ENCODE assay signal across 8 mouse cellular contexts in the genomic region with DNA sequence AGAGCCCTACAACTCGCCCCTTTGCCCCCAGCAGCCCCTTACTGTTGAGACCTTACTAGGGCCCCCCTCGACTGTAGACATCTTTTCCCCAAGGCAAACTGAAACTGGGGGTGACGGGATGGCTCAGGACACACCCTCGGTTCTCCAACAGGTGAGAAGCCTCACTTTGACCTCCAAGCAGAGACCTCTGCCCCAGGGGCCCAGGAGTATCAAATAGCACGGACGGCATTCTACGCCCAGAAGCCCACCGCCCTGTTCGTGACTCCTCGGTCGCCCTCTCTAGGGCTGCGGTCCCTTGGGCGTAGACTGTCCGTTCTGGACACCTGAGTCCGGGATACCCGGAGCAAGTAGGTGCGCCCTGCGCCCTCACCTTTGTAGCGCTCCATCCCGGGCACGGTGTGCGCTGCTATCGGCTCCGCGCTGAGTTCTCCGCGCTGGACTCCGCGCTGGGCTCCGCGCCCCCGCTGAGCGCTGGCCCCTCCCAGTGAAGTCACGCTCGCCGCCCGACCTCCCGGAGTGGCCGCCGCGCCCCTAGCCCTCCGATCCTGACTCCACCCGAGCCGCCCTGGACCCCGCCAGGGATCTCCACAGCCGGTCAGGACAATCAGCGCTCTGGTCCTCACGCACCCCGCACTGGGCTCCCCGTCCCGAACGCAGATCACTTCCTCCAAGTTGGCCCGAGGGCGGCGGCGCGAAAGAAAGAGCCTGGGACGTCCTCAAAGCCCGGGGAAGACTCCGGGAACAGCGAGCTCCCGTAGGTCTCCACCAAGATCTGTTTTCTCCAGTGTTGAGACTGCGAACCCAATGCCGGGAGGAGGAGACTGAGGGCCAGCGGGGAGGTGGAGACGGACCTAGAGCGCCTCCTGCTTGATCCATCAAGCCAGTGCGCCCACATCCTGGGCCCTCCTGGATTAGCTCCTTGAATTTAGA. TPM values are rescaled to one million over a fixed set of nuclear protein-coding genes. Genes with fewer than 3 reads are reported as not detected.
A peak's percentile ranks its signal among the peaks of the same experiment; 100 is the strongest.
DNase-seq lines count a peak whose midpoint lies in the region; ATAC-seq and TF ChIP-seq lines count a peak whose summit lies in the region.

A gene (minus strand): TSS at position 448 of the 930 bp plus-strand sequence.

- ATAC-seq in embryonic facial prominence, embryonic 11.5 days (replicated peaks; ENCODE audit: insufficient number of reproducible peaks, low FRiP score, low TSS enrichment, low read depth), result peak; percentile 40; the same call in 1 of the 2 replicates
- 0 out of 2 replicates have a peak, but pooled peaks have one; percentile 35 for ATAC-seq in heart, embryonic 11.5 days (replicated peaks; ENCODE audit: insufficient number of reproducible peaks, low FRiP score, low TSS enrichment)
- peak; percentile 58; the same call in 1 of the 2 replicates for ATAC-seq in kidney, embryonic 14.5 days (ENCODE audit: low FRiP score, low TSS enrichment)
- 0 out of 2 replicates have a peak, but pooled peaks have one; percentile 13 for ATAC-seq in liver, embryonic 16.5 days (ENCODE audit: low read depth)
- ATAC-seq in monocyte, adult 5-6 weeks (replicated peaks; ENCODE audit: insufficient number of reproducible peaks, low FRiP score, low TSS enrichment, poor library complexity, severe bottlenecking), result no peak

- no peaks in the 10 kb centered on the region; the same call in 1 of the 2 replicates for H3K4me1 ChIP-seq in embryonic facial prominence, embryonic 11.5 days (ENCODE audit: control insufficient read depth, insufficient read depth, low read length)
- no peaks in the 10 kb centered on the region for H3K4me1 ChIP-seq in heart, embryonic 11.5 days (ENCODE audit: control insufficient read depth, insufficient read depth, low read length)
- H3K4me1 ChIP-seq in kidney, embryonic 14.5 days (ENCODE audit: control insufficient read depth, insufficient read depth, low read length), result peaks cover 20% of the 10 kb centered on the region
- H3K4me1 ChIP-seq in liver, embryonic 16.5 days (ENCODE audit: control insufficient read depth, low read depth, low read length), result no peaks in the 10 kb centered on the region

- 2% methylated on average over 64 of the region's 68 CpGs for WGBS in embryonic facial prominence, embryonic 11.5 days
- 3% methylated on average over 67 of the region's 68 CpGs for WGBS in heart, embryonic 11.5 days (ENCODE audit: insufficient replicate concordance)
- 2% methylated on average over 66 of the region's 68 CpGs for WGBS in kidney, embryonic 14.5 days
- 3% methylated on average over 66 of the region's 68 CpGs for WGBS in liver, embryonic 16.5 days (ENCODE audit: insufficient replicate concordance)

- peak within 1 kb of the TSS; percentile 41 for H3K4me3 ChIP-seq in C2C12 (ENCODE audit: insufficient read depth, poor library complexity, severe bottlenecking)
- peak within 1 kb of the TSS; percentile 50 for H3K4me3 ChIP-seq in embryonic facial prominence, embryonic 11.5 days (ENCODE audit: low read depth, low read length)
- H3K4me3 ChIP-seq in heart, embryonic 11.5 days (ENCODE audit: low read depth, low read length), result peak within 1 kb of the TSS; percentile 55
- H3K4me3 ChIP-seq in kidney, embryonic 14.5 days (ENCODE audit: low read length), result peak within 1 kb of the TSS; percentile 60
- peak within 1 kb of the TSS; percentile 51 for H3K4me3 ChIP-seq in liver, embryonic 16.5 days (ENCODE audit: low read depth, low read length)

- H3K9ac ChIP-seq in embryonic facial prominence, embryonic 11.5 days (replicated peaks; ENCODE audit: low read length), result peak within 1 kb of the TSS; percentile 61
- peak within 1 kb of the TSS; percentile 7 for H3K9ac ChIP-seq in heart, embryonic 11.5 days (ENCODE audit: low read depth, low read length)
- H3K9ac ChIP-seq in kidney, embryonic 14.5 days (ENCODE audit: low read depth, low read length), result peak within 1 kb of the TSS; percentile 66
- peak within 1 kb of the TSS; percentile 11; the same call in 1 of the 2 replicates for H3K9ac ChIP-seq in liver, embryonic 16.5 days (ENCODE audit: low read depth, low read length)

- DNase-seq in adrenal gland, adult 18-20 months (ENCODE audit: low spot score in 2 of 2), result peak; percentile 73
- peak; percentile 56 for DNase-seq in embryonic facial prominence, embryonic 11.5 days (ENCODE audit: low spot score)
- peak; percentile 55 for DNase-seq in ovary, postnatal 14 days (ENCODE audit: low spot score)

- no peaks in the 10 kb centered on the region for H3K79me2 ChIP-seq in C2C12 (ENCODE audit: control insufficient read depth, insufficient read depth)

- H3ac ChIP-seq in C2C12 (ENCODE audit: control insufficient read depth, insufficient read length, low read depth), result peak within 1 kb of the TSS; percentile 60

- H3K27me3 ChIP-seq in C2C12 (ENCODE audit: control insufficient read depth, insufficient read depth, insufficient read length), result no peaks in the 10 kb centered on the region
- H3K27me3 ChIP-seq in embryonic facial prominence, embryonic 11.5 days (ENCODE audit: control insufficient read depth, insufficient read depth, low read length), result peaks cover 5% of the 10 kb centered on the region
- H3K27me3 ChIP-seq in heart, embryonic 11.5 days (ENCODE audit: control insufficient read depth, insufficient read depth, low read length), result peaks cover 15% of the 10 kb centered on the region
- H3K27me3 ChIP-seq in kidney, embryonic 14.5 days (ENCODE audit: control insufficient read depth, insufficient read depth, low read length), result peaks cover 3% of the 10 kb centered on the region; the same call in 1 of the 2 replicates
- peaks cover 23% of the 10 kb centered on the region for H3K27me3 ChIP-seq in liver, embryonic 16.5 days (ENCODE audit: control insufficient read depth, insufficient read depth, low read depth, low read length)

- no peaks in the 10 kb centered on the region for H3K36me3 ChIP-seq in C2C12 (ENCODE audit: control insufficient read depth, insufficient read depth)
- H3K36me3 ChIP-seq in embryonic facial prominence, embryonic 11.5 days (replicated peaks; ENCODE audit: control insufficient read depth, insufficient read depth, low read depth, low read length), result no peaks in the 10 kb centered on the region
- no peaks in the 10 kb centered on the region for H3K36me3 ChIP-seq in heart, embryonic 11.5 days (ENCODE audit: control insufficient read depth, insufficient read depth, low read length)
- no peaks in the 10 kb centered on the region for H3K36me3 ChIP-seq in kidney, embryonic 14.5 days (ENCODE audit: control insufficient read depth, insufficient read depth, low read length)
- H3K36me3 ChIP-seq in liver, embryonic 16.5 days (ENCODE audit: control insufficient read depth, insufficient read depth), result no peaks in the 10 kb centered on the region

- no peaks in the 10 kb centered on the region for H3K79me3 ChIP-seq in C2C12 (ENCODE audit: low read depth)

- peak; percentile 81 for TF ChIP-seq CTCF in C2C12 (IDR thresholded peaks at IDR 0.05; ENCODE audit: control insufficient read depth, insufficient read depth, insufficient read length)

- H3K27ac ChIP-seq in embryonic facial prominence, embryonic 11.5 days (replicated peaks; ENCODE audit: low read depth, low read length), result no peak within 1 kb of the TSS
- H3K27ac ChIP-seq in heart, embryonic 11.5 days (ENCODE audit: low read depth, low read length), result no peak within 1 kb of the TSS
- H3K27ac ChIP-seq in kidney, embryonic 14.5 days (ENCODE audit: low read depth, low read length), result no peak within 1 kb of the TSS
- no peak within 1 kb of the TSS for H3K27ac ChIP-seq in liver, embryonic 16.5 days (ENCODE audit: low read length)

- H3K9me3 ChIP-seq in embryonic facial prominence, embryonic 11.5 days (replicated peaks; ENCODE audit: control insufficient read depth, low read length), result no peaks in the 10 kb centered on the region
- no peaks in the 10 kb centered on the region for H3K9me3 ChIP-seq in heart, embryonic 11.5 days (replicated peaks; ENCODE audit: control insufficient read depth, low read length)
- H3K9me3 ChIP-seq in kidney, embryonic 14.5 days (ENCODE audit: control insufficient read depth, low read length), result no peaks in the 10 kb centered on the region
- H3K9me3 ChIP-seq in liver, embryonic 16.5 days (replicated peaks; ENCODE audit: control insufficient read depth, low read length), result no peaks in the 10 kb centered on the region

- peak within 1 kb of the TSS; percentile 97 for H3K4me2 ChIP-seq in embryonic facial prominence, embryonic 11.5 days (ENCODE audit: low read depth, low read length)
- H3K4me2 ChIP-seq in heart, embryonic 11.5 days, result peak within 1 kb of the TSS; percentile 93
- H3K4me2 ChIP-seq in kidney, embryonic 14.5 days (replicated peaks; ENCODE audit: low read depth, low read length), result peak within 1 kb of the TSS; percentile 97
- H3K4me2 ChIP-seq in liver, embryonic 16.5 days (ENCODE audit: low read depth, low read length), result peak within 1 kb of the TSS; percentile 61

TF ChIP-seq in C2C12, 6 proteins besides CTCF, POLR2A, EP300 and RAD21:
- TF ChIP-seq MAX (IDR thresholded peaks at IDR 0.05), result no peak
- no peak for TF ChIP-seq MYOG (IDR thresholded peaks at IDR 0.05; ENCODE audit: control insufficient read depth, extremely low read depth, insufficient read length)
- TF ChIP-seq MYOD1 (IDR thresholded peaks at IDR 0.05; ENCODE audit: control insufficient read depth, insufficient read length, low read depth), result no peak
- TF ChIP-seq FOSL1 (IDR thresholded peaks at IDR 0.05; ENCODE audit: insufficient read depth, low read length, poor library complexity, severe bottlenecking), result no peak
- no peak for TF ChIP-seq USF1 (IDR thresholded peaks at IDR 0.05; ENCODE audit: low read depth)
- TF ChIP-seq CEBPB (IDR thresholded peaks at IDR 0.05; ENCODE audit: low read depth), result no peak
TF ChIP-seq in C2C12: peak in this region for 0.

RNA-seq across cellular contexts. Expression of the gene that starts here (rescaled TPM):
- polyA plus RNA-seq in C2C12 (2012; fragmentation: generic; extraction: Trizol), result 0.90 TPM
- 10 to 100 TPM; 36.0 to 43.6 TPM for total RNA-seq in adrenal gland, adult 18-20 months (2021)
- polyA plus RNA-seq in embryonic facial prominence, embryonic 11.5 days (2014; fragmentation: Nextera tagmentation; extraction: Ambion mirVana), result 5.5 and 7.8 TPM in 2 replicates
- 1.3 and 1.5 TPM in 2 replicates for polyA plus RNA-seq in heart, embryonic 11.5 days (2014; fragmentation: Nextera tagmentation; extraction: Ambion mirVana)
- polyA plus RNA-seq in kidney, embryonic 14.5 days (2014; fragmentation: Nextera tagmentation; extraction: Ambion mirVana), result 9.0 and 12.5 TPM in 2 replicates
- polyA plus RNA-seq in liver, embryonic 16.5 days (2015; fragmentation: Nextera tagmentation; extraction: Ambion mirVana), result 1.2 and 1.4 TPM in 2 replicates
- total RNA-seq in monocyte, adult 5-6 weeks (2017), result not detected in 3 replicates

Comparison
In these comparisons a context has a peak if more than half of its experiments do, and no peak if none do; other contexts are left out.
1. RNA of the gene that starts here (total RNA-seq): 36.0 to 43.6 TPM in adrenal gland, adult 18-20 months; not detected in monocyte, adult 5-6 weeks; every median in the first group is over 10 times any median in the second.
2. H3K9ac ChIP-seq: peak in every context shown above with its lines; median percentile 66 in kidney, embryonic 14.5 days; 61 in embryonic facial prominence, embryonic 11.5 days; 11 in liver, embryonic 16.5 days; 7 in heart, embryonic 11.5 days.
3. Peak in every context shown above with its lines, with median percentiles within 50 percentile points of each other: H3K4me3 ChIP-seq, DNase-seq and H3K4me2 ChIP-seq.